Mouse (Mus musculus): ENCODE data around the gene Nrcam.

Nrcam gene

DNA sequence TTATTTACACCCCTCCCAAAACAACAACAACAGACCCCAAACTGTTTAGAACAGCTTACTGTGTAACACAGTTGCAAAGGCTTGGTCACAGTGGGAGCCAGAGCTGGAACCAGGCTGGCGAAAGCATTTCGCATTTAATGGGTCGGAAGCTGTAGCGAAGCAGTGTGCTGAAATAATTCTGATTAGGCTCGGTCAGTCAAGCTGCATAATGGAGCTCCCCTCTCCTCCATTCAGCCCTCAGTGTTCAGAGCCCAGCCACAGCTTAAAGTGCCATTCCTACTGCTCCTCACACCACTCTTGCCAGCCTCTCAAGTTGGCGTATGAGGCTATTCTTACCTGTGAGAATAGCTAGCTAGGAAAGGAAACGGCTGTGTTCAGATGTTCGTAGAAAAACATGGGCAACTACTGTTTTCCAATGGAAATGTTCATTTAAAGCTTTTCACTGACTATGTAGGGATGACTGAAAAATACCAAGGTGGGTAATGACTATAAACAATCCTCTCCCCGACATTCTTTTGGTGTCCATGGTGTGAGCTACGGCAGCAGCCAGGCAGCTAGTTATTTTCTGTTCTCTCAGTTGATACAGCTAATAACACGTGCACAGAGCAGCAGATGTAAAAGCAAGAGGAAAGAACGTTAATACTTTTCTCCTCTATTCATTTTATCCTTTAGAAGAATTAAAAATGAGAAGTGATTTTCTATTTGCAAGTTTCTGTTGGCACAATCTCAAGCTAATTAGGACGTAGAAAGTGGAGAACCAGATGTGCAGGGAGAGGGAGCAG, 108.6 kb downstream of the Nrcam start:
- peak; percentile 25 for DNase-seq (ENCODE audit: extremely low spot score)

DNA sequence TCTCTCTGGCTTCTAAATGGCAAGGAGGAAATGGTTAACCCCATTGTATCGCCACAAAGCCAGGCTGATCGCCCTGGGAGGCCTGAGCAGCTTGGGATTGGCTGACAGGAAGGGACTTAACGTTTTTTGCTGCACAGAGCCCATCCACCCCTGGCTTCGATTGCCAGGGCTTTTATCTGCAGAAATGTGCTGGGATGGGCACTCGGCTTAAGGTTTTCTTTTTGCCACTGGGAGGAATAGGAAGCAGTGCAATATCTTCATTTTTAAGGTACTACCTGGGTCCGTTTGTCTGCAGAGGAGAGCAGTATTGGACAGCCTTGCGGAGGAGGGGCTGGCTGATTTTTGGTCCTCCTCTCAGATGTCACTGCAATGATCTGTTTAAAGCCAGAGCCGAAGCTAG, 110.2 kb downstream of the Nrcam start:
- DNase-seq (ENCODE audit: extremely low spot score): peak; percentile 62

DNA sequence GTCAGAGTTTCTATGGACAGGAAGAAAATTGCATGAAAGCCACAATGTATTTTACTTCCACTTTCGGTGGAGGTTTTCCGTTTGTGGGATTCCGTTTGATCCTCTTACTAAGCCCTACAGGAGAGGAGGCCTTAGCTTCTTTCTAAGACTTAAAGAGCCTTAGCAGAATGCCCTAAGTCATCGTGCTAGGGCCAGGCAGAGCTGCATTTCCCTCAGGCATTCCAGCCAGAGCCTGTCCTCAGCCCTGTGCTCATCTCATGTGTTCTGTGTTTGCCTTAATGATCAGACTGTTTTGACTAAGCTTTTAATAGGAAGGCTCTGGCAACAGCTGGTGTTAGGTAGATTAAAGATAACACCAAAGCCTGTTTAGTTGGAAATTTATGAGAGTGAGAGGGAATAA, 111.5 kb downstream of the Nrcam start:
- no peak for DNase-seq (ENCODE audit: extremely low spot score)

DNA sequence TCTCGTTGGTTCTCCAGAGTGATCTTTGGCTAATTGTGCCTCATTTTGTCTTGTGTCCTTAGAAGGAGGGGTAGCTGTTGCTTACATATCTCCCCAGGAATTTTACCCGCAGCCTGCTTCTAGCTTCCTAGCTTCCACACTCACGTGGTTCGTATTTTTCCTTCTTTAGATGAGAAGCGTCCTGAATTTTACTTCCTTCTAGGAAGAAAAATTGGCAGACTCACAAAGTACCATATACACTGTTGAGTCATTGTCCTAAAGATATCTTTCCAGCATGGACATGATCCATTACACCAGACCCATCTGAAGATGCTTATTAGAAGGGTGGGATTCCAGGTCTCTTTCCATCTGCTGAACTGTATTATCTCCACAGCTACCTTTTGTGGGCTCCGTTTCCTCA, 122.2 kb downstream of the Nrcam start:
- no peak for DNase-seq (ENCODE audit: extremely low spot score)

DNA sequence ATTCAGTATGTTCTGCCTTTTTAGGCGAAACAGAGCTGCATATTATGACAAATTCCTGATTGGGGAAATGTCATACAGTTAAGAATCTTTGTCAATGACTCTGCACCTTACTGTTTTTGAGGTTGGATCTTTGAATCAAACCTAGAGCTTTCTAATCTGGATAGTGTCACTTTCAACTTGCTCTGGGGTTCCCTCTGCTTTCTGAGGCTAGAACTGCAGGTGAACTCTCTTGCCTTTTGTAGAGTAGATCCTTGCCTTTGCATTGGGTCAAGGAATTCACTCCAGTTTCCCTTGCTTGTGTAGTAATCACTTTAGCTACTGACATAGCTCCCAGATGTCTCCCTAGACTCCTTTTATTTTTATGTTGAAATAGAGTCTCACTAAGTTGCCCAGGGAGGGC, 123.1 kb downstream of the Nrcam start:
- no peak for DNase-seq (ENCODE audit: extremely low spot score)

DNA sequence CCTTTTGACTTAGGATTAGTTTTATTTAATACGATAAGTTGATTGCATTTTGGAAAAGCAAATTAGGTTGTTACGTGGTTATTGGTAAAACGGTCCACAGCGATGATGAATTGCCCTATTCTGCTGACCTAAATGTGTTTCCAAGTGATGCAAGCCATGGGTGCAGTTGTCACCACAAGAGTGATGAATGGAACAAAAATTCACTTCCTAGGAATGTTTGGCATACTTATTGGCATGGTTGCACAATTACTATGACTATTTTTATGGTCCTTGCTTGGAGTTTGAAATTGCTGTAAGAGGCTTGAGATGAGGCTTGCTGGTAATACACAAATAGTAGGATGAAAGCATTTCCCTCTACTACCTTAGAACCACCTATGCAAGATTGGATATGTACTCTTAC, 125.1 kb downstream of the Nrcam start:
- no peak for DNase-seq (ENCODE audit: extremely low spot score)

DNA sequence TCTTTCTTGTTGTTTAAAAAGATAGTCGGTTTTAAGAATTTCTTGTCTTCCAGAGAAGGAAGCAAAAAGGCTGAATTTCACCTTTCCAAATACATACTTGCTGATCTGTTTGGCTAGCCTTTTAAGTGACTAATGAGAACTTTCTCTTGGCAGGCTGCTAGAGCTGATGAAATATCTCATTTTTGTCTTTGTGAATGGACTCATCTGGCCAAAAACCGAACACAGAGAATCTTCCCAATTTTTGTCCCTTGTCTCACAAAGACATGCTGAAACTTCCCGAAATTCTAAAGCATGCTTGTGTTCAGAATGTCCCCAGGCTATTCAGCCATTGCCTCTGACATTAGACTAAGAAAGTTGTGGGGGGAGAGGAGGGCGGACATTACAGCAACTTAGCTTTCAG, 129.3 kb downstream of the Nrcam start:
- no peak for DNase-seq (ENCODE audit: extremely low spot score)

DNA sequence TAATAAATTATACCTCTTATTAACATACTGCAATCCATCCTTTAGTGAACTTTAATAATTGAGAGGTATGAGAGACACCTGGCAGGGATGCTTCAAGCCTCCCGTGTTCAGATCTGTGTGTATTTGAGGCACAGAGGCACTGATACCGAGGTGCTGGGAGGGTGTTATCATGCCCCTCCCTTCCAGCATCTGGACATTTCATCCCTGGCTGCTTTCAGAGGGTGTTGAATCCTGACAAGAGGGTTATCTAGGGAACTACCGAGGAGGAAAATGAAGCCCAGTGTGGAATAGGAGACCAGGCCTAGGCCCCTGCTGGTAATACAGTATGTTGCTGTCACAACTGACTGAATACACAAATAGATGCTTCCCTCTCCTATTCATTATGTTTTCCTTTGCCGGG, 133.8 kb downstream of the Nrcam start:
- DNase-seq (ENCODE audit: extremely low spot score): no peak

DNA sequence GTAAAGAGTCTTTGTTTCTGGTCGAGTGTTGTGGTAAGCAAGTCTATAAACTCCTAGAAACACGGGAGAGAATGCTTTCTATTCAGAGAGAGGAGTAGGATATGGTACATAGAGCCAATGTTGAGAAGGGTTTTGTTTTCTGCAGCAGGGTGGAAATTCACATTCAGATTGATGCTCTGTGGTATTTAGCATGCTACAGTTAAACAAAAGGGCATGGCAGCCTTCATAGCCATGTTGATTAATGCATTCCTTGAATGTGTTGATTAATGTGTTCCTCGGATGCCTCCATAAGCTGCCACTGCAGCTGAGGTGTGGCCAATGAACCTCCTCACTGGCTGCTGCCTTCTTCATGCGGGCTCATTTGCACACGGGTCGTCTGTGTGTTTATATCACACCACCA, 134.3 kb downstream of the Nrcam start:
- no peak for DNase-seq (ENCODE audit: extremely low spot score)

DNA sequence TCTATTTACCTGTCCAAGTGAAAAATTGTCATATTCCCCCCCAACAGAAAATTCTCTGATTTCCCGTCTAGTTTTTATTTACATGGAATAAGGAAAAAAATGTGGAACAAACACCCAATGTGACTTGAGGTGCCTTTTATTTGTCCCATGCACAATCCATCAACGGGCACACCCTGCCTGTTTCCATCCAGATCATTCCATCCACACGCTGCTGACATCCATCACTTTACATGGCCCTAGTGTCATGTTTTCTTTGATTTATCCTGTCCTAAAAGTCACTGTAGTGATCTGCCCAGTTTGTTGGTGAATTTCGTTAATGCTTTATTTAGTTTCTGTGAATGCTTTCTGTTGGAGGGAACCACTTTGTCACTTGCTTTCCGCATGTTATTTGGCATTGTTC, 142.4 kb downstream of the Nrcam start:
- DNase-seq (ENCODE audit: extremely low spot score): no peak

DNA sequence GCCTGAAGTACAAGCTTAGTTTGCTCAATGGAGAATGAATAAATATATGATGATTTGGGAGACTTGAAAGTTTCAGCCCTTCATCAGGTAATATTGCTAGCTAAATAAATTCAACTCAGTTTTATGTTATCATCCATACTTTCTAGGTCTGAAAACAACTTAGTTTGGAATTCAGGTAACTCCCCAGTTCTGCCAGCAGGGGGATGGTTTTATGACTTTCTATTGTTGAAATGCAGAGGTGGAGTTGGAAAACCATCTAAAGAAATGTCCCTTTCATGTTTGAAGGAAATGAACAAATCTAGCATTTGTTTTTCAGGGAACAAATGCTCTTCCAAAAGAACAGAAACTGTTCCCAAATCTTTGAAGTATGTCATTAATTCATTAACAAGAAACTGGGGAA, 146.7 kb downstream of the Nrcam start:
- no peak for DNase-seq (ENCODE audit: extremely low spot score)

DNA sequence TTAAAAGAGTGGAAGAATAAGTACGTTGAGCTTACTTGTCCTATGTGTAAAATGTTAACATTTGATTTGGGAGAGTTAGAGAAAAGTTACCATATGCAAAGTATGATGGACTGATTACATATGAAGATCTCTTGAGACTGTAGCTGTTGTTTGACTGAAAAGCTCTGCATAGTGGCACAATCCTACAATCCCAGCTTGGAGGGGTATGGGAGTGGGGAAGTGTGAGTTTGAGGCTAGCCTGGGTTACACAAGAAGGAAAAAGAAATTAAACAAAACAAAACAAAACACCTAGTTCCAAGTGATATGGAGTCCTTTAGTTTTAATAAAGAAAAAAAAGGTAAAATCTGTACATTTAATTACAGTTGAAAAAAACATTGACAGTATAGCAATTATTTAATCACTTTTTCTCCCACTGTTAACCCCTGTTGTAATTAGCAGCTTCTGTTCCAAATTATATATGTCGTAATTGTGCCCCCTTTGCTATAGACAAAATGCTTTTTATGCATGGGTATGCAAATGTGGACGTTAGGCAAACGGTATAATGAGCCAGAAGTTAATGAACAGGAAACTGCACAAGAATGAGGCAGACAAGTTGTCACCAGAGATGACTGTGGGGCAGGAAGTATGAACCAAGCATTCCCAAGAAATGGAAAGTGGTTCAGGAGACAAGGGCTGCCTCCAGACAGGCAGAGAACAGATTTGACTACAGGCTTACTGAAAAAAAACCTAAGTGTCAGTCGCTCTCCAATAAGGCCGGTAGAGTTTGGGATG, 150.8 kb downstream of the Nrcam start:
- no peak for DNase-seq (ENCODE audit: extremely low spot score)

DNA sequence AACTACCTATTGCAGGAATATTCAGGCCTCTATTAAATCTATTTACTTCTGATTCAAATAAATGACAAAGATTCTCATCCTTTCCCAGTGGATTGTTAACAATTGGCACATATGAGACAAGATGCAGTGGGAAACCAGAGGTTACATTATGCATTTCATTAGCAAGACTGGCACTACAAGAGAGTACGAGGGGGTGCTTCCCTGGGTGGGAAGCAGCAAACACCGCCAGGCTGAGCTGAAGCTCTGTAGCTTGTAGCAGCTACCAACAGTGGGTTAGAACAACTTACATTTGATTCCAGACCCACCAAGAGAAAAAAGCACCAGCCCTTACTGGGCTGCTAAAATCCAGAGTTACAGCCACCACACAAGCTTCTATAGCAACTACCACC, 151.3 kb downstream of the Nrcam start:
- no peak for DNase-seq (ENCODE audit: extremely low spot score)

DNA sequence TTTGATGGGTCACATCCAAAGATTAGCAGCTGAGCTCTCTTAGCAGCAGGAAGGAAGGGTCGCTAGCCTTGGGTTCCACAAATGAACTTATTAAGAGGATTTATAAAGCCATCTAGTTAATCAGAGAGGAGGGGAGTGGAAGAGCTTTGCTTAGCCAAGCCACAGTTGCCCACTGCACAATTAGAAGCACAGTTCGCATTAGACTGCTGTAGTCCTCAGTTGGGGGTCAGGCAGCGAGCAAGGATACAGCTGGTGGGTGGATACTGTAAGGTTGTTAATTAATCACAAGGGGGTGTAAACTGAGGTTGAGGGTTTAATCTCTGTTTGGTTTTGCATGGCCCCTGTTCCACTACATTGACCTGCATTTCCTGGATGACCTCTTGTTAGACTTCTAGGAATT, 152.7 kb downstream of the Nrcam start:
- DNase-seq (ENCODE audit: extremely low spot score): no peak

DNA sequence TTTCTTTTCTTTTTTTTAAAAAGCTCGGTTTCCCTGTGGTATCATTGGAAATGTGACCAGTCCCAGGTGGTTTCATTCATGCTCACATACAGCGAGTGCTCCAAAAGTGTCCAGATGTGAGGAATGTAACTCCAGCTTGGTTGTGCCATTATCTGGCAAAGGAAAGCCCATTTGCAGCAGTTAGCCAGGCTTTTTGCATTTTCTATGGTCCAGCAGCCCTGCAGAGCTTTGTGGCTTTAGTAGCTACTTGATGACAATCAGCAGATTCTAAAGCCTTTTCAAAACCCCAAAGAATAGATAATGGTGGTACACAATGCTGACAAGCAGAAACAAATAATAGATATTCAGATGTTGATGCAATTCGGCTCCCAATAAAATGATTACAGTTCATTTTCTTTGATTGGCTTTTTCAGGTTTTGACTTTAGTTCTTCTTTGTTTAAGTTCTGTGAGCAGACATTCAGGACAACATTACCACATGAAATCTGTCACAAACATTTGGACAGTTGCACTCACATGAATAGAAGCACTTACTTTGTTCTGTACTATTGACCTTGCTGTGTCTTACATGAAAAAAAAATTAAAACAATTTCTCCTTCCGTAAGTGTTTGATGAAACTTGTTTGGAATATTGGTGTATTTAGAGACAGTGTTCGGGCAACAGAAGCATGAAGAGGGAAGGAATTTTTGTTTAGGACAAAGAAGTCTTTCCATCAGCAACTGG, 164.2 kb downstream of the Nrcam start:
- peak; percentile 14 for DNase-seq (ENCODE audit: extremely low spot score)

DNA sequence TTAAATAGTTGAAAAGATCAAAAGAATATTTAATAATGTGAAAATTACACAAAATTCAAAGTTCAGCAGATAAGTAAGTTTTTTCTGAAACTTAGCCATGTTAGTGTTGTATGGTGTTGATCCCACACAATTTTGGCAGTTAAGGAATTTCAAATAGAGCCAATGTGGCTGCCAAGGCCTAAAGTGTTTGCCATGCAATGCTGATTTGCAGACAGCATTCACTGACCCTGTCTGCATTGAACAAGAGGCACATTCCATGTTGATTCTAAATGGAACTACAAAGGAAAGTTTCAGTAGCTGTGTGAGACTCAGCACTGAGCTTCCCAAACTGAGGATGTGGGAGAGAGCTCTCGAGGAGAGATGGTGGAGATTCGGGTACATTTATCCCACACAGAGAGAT, 169.1 kb downstream of the Nrcam start:
- DNase-seq (ENCODE audit: extremely low spot score): no peak

DNA sequence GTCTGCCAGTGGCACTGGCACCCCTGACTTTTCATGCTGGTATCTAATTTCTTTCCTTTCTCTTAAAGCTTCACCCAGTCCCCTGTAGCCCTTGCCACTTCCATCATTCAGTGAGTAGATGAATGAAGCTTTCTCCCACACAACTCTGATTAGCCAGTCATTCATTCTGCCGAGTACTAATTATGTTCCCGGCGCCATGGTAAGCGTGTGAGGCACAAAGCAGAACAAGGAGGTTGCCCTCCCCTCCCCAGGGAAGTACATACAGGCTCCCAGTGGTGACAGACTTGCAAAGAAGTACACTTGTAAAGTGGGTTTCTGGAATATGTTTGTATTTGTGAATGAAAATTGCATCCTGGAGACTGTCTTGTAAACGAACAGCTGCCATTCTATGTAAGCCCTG, 170.2 kb downstream of the Nrcam start:
- DNase-seq (ENCODE audit: extremely low spot score): no peak

DNA sequence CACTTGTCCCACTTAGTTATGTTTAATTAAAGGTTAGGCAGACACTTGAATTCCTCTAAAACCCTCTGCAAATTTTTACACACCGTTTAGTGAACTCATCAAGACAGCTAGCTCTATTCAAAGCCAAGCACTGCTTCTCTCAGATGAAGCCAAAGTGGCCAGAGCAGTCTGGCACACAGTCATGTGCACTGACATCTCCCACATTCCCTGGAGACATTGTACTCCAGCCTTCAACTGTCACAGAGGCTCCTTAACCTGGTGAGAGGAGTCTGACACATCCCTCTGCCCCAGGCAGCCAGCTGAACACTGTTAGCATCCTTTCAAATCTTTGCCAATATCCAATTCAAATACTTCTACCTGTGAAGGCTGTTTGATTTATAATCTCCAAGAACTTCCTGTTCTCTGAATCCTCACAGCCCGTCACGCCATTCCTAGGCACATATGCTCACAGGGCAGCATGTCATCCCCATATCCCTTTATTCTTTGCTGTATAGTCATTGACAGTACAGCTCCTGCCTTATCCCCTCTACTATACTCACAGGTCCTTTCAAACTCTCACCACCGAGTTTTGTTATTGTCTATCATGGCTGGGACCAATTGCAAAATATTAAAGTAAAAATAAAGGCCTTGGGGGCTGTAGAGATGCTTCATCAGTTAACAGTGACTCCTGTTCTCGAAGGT, 173.3 kb downstream of the Nrcam start:
- DNase-seq (ENCODE audit: extremely low spot score): no peak

DNA sequence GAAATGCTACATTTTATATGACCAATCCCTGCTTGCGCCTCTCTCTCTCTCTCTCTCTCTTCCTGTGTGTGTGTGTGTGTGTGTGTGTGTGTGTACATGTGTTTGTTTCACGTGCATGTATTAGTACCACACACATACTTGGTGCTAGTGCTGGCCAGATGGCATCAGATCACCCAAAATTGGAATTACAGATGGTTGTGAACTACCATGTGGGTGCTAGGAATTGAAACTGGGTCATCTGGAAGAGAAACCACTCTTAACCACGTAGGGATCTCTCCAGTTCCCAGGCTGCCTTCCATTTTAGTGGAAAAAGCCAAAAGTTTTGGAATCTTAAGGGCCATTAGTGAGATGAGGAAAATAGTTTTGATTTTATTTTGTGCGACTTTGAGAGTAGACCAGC, 175.1 kb downstream of the Nrcam start:
- DNase-seq (ENCODE audit: extremely low spot score): no peak

DNA sequence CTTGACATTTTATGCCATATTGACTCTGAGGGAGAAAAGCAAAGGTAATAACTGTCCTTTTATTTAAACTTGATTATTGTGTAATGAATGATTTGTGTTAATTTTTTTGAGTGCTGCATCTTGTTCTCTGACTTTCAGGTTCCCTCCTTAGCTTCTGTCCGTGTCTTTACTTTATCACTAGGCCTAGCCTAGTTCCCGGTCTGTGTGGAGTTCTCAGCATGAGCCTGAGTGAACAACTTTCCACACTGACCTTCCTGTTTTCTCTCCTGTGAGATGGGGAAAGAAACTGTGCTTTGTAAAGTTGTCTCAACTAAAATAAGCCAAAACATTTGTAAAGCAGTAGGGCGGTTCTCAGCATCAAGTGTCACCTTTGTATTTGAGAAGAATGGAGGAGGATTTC, 179.9 kb downstream of the Nrcam start:
- no peak for DNase-seq (ENCODE audit: extremely low spot score)

DNA sequence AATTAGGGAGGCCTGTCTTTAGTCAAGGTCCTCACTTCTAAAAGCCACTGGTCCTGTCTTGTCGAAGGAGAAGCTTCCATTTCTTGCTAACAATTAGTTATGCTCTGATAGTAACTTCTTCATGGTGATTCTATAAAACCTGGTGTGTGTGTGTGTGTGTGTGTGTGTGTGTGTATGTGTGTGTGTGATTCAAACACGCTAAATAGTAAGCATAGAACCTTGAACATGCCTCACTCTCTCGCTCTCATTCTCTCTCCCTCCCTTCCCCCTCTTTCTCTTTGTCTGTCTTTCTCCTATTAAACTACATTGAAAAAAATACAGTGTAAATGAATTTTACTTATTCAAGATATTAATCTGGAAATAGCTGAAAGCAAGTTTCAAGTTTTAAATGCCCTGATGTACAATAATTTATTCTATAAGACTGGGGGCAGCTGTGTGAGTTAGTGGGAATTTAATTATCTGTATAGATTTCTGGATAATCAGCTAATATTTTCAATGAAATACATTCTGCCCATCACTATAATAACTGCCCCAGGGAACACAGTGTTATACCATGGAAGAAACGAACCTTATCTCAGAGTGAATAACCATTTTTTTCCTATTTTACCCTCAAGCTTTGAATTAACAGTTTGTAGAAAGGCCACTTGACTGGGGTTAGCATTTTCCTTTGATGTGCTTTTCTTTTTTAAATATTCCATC, 180.9 kb downstream of the Nrcam start:
- DNase-seq (ENCODE audit: extremely low spot score): no peak

DNA sequence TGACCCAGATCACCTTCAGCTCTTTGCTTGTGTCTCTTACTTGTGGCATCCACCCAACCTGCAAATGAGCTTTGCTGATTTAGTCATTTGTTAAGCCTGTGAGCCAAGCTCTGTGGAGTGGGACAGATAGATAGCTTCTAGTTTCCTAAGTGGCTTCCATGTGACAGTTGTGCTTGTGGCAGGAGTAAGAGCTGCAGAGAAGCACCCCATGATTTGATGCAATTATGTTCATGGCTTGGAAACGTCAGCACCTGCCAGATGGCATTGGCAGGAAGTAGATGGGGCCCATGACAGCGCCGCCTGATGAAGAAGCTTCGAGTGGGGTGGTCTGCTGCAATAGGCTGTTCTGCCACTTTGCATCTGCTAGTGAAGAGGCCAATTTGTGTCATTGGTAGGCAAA, 186.4 kb downstream of the Nrcam start:
- no peak for DNase-seq (ENCODE audit: extremely low spot score)
